Mouse (Mus musculus) cortical plate, adult 2 months (tissue): ENCODE measurements around the gene Ube4b.

Experiments used
- CTCF ChIP-seq: fragments of 200-500 bp; IDR thresholded peaks from 2 replicates; pipeline ENCODE4 v1.5.1; 2011; ENCODE audit warnings: mild to moderate bottlenecking, control low read depth, low read length; ENCODE audit not compliant: insufficient read depth; ENCODE audit errors: extremely low read depth
- POLR2A ChIP-seq: fragments of 200-500 bp; IDR thresholded peaks from 2 replicates; pipeline ENCODE4 v1.6.1; 2011; ENCODE audit warnings: mild to moderate bottlenecking, low read length, control low read depth; ENCODE audit not compliant: insufficient read depth; ENCODE audit errors: extremely low read depth

DNA sequence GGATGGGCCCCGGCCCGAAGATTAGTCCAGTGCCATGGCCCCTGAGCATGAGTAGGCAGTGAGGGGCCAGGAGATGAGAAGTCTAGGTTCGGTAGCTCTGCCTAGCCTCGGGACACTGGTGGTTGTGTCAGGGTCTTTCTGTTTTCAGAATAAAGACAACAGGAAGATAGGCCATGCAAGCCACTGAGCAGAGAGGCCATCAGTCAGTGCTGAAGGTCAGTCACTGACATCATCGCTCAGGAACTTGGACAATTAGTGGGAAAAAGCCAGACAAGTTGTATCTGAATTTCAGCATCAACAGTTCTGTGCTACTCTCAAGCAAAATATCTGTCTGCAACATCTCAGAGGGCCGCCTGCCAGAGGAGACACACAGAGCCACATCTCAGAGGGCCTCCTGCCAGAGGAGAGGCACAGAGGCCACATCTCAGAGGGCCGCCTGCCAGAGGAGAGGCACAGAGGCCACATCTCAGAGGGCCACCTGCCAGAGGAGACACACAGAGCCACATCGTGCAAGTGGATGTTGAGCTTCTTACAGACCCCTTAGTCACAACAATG is 74.9 kb downstream of the Ube4b start:
- TF ChIP-seq CTCF (no peak), POLR2A (no peak)
